Mouse (Mus musculus) intestine, embryonic 14.5 days (tissue): Measurements from ENCODE around the gene Il1rl2. TPM values are rescaled to one million over a fixed set of nuclear protein-coding genes. Genes with fewer than 3 reads are reported as not detected.

ENCODE experiments used
- ATAC-seq: fragments of 200-750 bp; cut with Nextera tagmentation; replicated peaks from 2 replicates; pipeline ENCODE4 v1.8.0; 2017; ENCODE audit warnings: low read depth, moderate number of reproducible peaks, moderate TSS enrichment, moderate library complexity; ENCODE audit not compliant: low FRiP score, low TSS enrichment
- DNase-seq: peaks from one replicate; pipeline ENCODE4 v3.0.0-alpha.2; 2018; ENCODE audit warnings: low spot score
- H3K27ac ChIP-seq: fragments of 300-500 bp; sonication (generic); 2 replicates; pipeline ENCODE4 v1.5.1; 2014; ENCODE audit warnings: low read depth, mild to moderate bottlenecking, control low read depth
- H3K27me3 ChIP-seq: fragments of 300-500 bp; sonication (generic); replicated peaks from 2 replicates; pipeline ENCODE4 v1.6.1; 2014; ENCODE audit warnings: low read length, control low read depth; ENCODE audit not compliant: control insufficient read depth, insufficient read depth
- H3K36me3 ChIP-seq: fragments of 300-500 bp; sonication (generic); 2 replicates; pipeline ENCODE4 v1.6.1; 2014; ENCODE audit warnings: low read length, control low read depth; ENCODE audit not compliant: control insufficient read depth, insufficient read depth
- H3K4me1 ChIP-seq: fragments of 300-500 bp; sonication (generic); replicated peaks from 2 replicates; pipeline ENCODE4 v1.6.1; 2014; ENCODE audit warnings: low read length, control low read depth, mixed read lengths; ENCODE audit not compliant: control insufficient read depth, insufficient read depth
- H3K4me2 ChIP-seq: fragments of 300-500 bp; sonication (generic); 2 replicates; pipeline ENCODE4 v1.6.1; 2014; ENCODE audit warnings: low read length
- H3K4me3 ChIP-seq: fragments of 300-500 bp; sonication (generic); 2 replicates; pipeline ENCODE4 v1.5.1; 2014; ENCODE audit warnings: low read depth, low read length, control low read depth, mixed read lengths
- H3K9ac ChIP-seq: fragments of 300-500 bp; sonication (generic); 2 replicates; pipeline ENCODE4 v1.6.1; 2014; ENCODE audit warnings: mild to moderate bottlenecking, low read length
- H3K9me3 ChIP-seq: fragments of 300-500 bp; sonication (generic); 2 replicates; pipeline ENCODE4 v1.6.1; 2016; ENCODE audit warnings: low read length, control low read depth; ENCODE audit not compliant: control insufficient read depth
- WGBS: fragments of 180-500 bp; shearing (Covaris S2); extraction: QIAGEN DNeasy Blood & Tissue Kit; methylation state at CpG from one replicate; pipeline ENCODE4 v1.1.7; 2014; 5-methylcytosine and 5-hydroxymethylcytosine counted together
- polyA plus RNA-seq: library from polyadenylated mRNA; unstranded; fragments of >200 nt; fragmentation: Nextera tagmentation; extraction: Ambion mirVana; gene quantifications from 2 replicates; pipeline ENCODE4 v1.2.1, GENCODE M21; 2014

The Il1rl2 gene
- polyA plus RNA-seq, 1 experiment from 2014 or later, result 3.4 TPM

GRCm38 (mm10) chr1:40311625-40312024 is 12.8 kb upstream of the Il1rl2 start:
- WGBS, result 86% methylated on average over 2 of the region's 2 CpGs
- Histone ChIP-seq H3K27ac (no peak overlapping the region), H3K4me1 (no peaks in the 10 kb centered on the region), H3K36me3 (no peaks in the 10 kb centered on the region), H3K9ac (no peak overlapping the region), H3K4me3 (no peak overlapping the region), H3K27me3 (no peaks in the 10 kb centered on the region), H3K4me2 (no peak overlapping the region), H3K9me3 (no peaks in the 10 kb centered on the region)
- no peak for DNase-seq
- no peak for ATAC-seq

GRCm38 (mm10) chr1:40314016-40314415 is 10.4 kb upstream of the Il1rl2 start:
- Histone ChIP-seq H3K4me2 (no peak overlapping the region), H3K27ac (no peak overlapping the region), H3K9me3 (no peaks in the 10 kb centered on the region), H3K9ac (no peak overlapping the region), H3K4me1 (no peaks in the 10 kb centered on the region), H3K27me3 (no peaks in the 10 kb centered on the region), H3K4me3 (no peak overlapping the region), H3K36me3 (no peaks in the 10 kb centered on the region)
- ATAC-seq (no peak), DNase-seq (no peak)
- WGBS, result 80% methylated on average over 12 of the region's 12 CpGs

GRCm38 (mm10) chr1:40317657-40318056 is 6.8 kb upstream of the Il1rl2 start:
- Histone ChIP-seq H3K27ac (no peak overlapping the region), H3K9ac (no peak overlapping the region), H3K4me1 (no peaks in the 10 kb centered on the region), H3K9me3 (no peaks in the 10 kb centered on the region), H3K36me3 (no peaks in the 10 kb centered on the region), H3K27me3 (no peaks in the 10 kb centered on the region), H3K4me2 (no peak overlapping the region), H3K4me3 (no peak overlapping the region)
- ATAC-seq (no peak), DNase-seq (no peak)
- 86% methylated on average over 8 of the region's 8 CpGs for WGBS

GRCm38 (mm10) chr1:40321824-40322223 is 2.6 kb upstream of the Il1rl2 start:
- H3K9me3 ChIP-seq, result no peaks in the 10 kb centered on the region
- no peak overlapping the region for H3K4me3 ChIP-seq
- peaks cover 7% of the 10 kb centered on the region; the same call in 1 of the 2 replicates for H3K4me1 ChIP-seq
- H3K9ac ChIP-seq, result no peak overlapping the region
- 80% methylated on average over 6 of the region's 6 CpGs for WGBS
- DNase-seq (no peak), ATAC-seq (no peak)
- H3K27me3 ChIP-seq, result peaks cover 11% of the 10 kb centered on the region
- no peaks in the 10 kb centered on the region for H3K36me3 ChIP-seq
- no peak overlapping the region for H3K27ac ChIP-seq
- no peak overlapping the region for H3K4me2 ChIP-seq

GRCm38 (mm10) chr1:40322543-40322942 is 1.9 kb upstream of the Il1rl2 start:
- 77% methylated on average over 3 of the region's 3 CpGs for WGBS
- H3K27ac ChIP-seq, result no peak overlapping the region
- peaks cover 7% of the 10 kb centered on the region; the same call in 1 of the 2 replicates for H3K4me1 ChIP-seq
- no peak overlapping the region for H3K9ac ChIP-seq
- peaks cover 13% of the 10 kb centered on the region for H3K27me3 ChIP-seq
- DNase-seq (no peak), ATAC-seq (no peak)
- no peak overlapping the region for H3K4me2 ChIP-seq
- H3K4me3 ChIP-seq, result no peak overlapping the region
- no peaks in the 10 kb centered on the region for H3K36me3 ChIP-seq
- H3K9me3 ChIP-seq, result no peaks in the 10 kb centered on the region

GRCm38 (mm10) chr1:40324955-40325702 is 719 bp downstream of the Il1rl2 start:
- 0 out of 2 replicates have a peak, but pooled peaks have one; percentile 62 for ATAC-seq
- peak overlapping the region; percentile 39 for H3K9ac ChIP-seq
- no peaks in the 10 kb centered on the region for H3K36me3 ChIP-seq
- H3K4me1 ChIP-seq, result peaks cover 7% of the 10 kb centered on the region; the same call in 1 of the 2 replicates
- peak; percentile 67 for DNase-seq
- no peak overlapping the region for H3K27ac ChIP-seq
- H3K4me2 ChIP-seq, result peak overlapping the region; percentile 77
- H3K4me3 ChIP-seq, result peak overlapping the region; percentile 43
- no peaks in the 10 kb centered on the region for H3K9me3 ChIP-seq
- H3K27me3 ChIP-seq, result peaks cover 16% of the 10 kb centered on the region
- WGBS, result 5% methylated on average over 22 of the region's 22 CpGs

GRCm38 (mm10) chr1:40325711-40326327 is 1.4 kb downstream of the Il1rl2 start:
- ATAC-seq (0 out of 2 replicates have a peak, but pooled peaks have one; percentile 50), DNase-seq (peak; percentile 64)
- Histone ChIP-seq H3K27me3 (peaks cover 16% of the 10 kb centered on the region), H3K9me3 (no peaks in the 10 kb centered on the region), H3K36me3 (no peaks in the 10 kb centered on the region), H3K4me1 (peaks cover 7% of the 10 kb centered on the region; the same call in 1 of the 2 replicates), H3K9ac (peak overlapping the region; percentile 39), H3K4me3 (peak overlapping the region; percentile 43), H3K4me2 (peak overlapping the region; percentile 77), H3K27ac (no peak overlapping the region)
- 6% methylated on average over 28 of the region's 29 CpGs for WGBS

- ATAC-seq (no peak), DNase-seq (no peak)
- no peak overlapping the region for H3K4me3 ChIP-seq
- WGBS, result 88% methylated on average over 3 of the region's 3 CpGs
- no peak overlapping the region for H3K27ac ChIP-seq
- H3K36me3 ChIP-seq, result no peaks in the 10 kb centered on the region
- H3K9ac ChIP-seq, result no peak overlapping the region
- H3K4me2 ChIP-seq, result no peak overlapping the region
- H3K4me1 ChIP-seq, result peaks cover 7% of the 10 kb centered on the region; the same call in 1 of the 2 replicates
- peaks cover 16% of the 10 kb centered on the region for H3K27me3 ChIP-seq
- H3K9me3 ChIP-seq, result no peaks in the 10 kb centered on the region
Observed at GRCm38 (mm10) chr1:40327604-40328003, 3.2 kb downstream of the Il1rl2 start.
